Mouse (Mus musculus): Measurements from ENCODE around the gene Glt28d2. TPM values are rescaled to one million over a fixed set of nuclear protein-coding genes. Genes with fewer than 3 reads are reported as not detected.

The Glt28d2 gene
- total and polyA plus RNA-seq, 3 experiments, result 1.9 to 8.5 (median 6.3) TPM

GRCm38 (mm10) chr3:85917600-85917999, 30.3 kb upstream of the Glt28d2 start:
- no peaks in the 10 kb centered on the region for H3K27me3 ChIP-seq (ENCODE audit: control insufficient read depth, insufficient read depth, low read length)
- H3K36me3 ChIP-seq (ENCODE audit: control insufficient read depth, insufficient read depth, low read length), result no peaks in the 10 kb centered on the region
- intact Hi-C loops (cut with DNase I), result loop anchor here (1.0 to 5.0 kb wide), 2 partner anchors 65 to 210 kb away; no protein-coding TSS in a partner anchor
- no peak overlapping the region for H3K27ac ChIP-seq
- 10% methylated on average over 4 of the region's 4 CpGs for WGBS
- H3K4me1 ChIP-seq (ENCODE audit: control insufficient read depth, insufficient read depth, low read length), result no peaks in the 10 kb centered on the region
- H3K4me3 ChIP-seq, result no peak overlapping the region
- TF ChIP-seq CTCF (IDR thresholded peaks at IDR 0.05) (peak; percentile 86), POLR2A (IDR thresholded peaks at IDR 0.05; ENCODE audit: insufficient read depth, low read depth, low read length) (no peak), EP300 (IDR thresholded peaks at IDR 0.05; ENCODE audit: insufficient read depth, low read depth, low read length) (no peak)
- no peaks in the 10 kb centered on the region for H3K79me2 ChIP-seq (replicated peaks; ENCODE audit: control insufficient read depth, insufficient read depth, low read length)
- peak; percentile 20 to 33 for DNase-seq
- H3K9ac ChIP-seq (ENCODE audit: low read depth, low read length), result no peak overlapping the region

- Histone ChIP-seq H3K4me3 (no peak overlapping the region), H3K9ac (ENCODE audit: low read depth, low read length) (no peak overlapping the region), H3K79me2 (replicated peaks; ENCODE audit: control insufficient read depth, insufficient read depth, low read length) (no peaks in the 10 kb centered on the region), H3K4me1 (ENCODE audit: control insufficient read depth, insufficient read depth, low read length) (peaks cover 2% of the 10 kb centered on the region; the same call in 1 of the 2 replicates), H3K27ac (no peak overlapping the region), H3K27me3 (ENCODE audit: control insufficient read depth, insufficient read depth, low read length) (no peaks in the 10 kb centered on the region), H3K36me3 (ENCODE audit: control insufficient read depth, insufficient read depth, low read length) (no peaks in the 10 kb centered on the region)
- no peak for DNase-seq
- 87% methylated on average over 6 of the region's 6 CpGs for WGBS
- no peak for TF ChIP-seq CTCF (IDR thresholded peaks at IDR 0.05)
- TF ChIP-seq EP300 (IDR thresholded peaks at IDR 0.05; ENCODE audit: insufficient read depth, low read depth, low read length), result no peak
- TF ChIP-seq POLR2A (IDR thresholded peaks at IDR 0.05; ENCODE audit: insufficient read depth, low read depth, low read length), result no peak
- intact Hi-C loops (cut with DNase I), result loop anchor here (5.0 kb wide), 1 partner anchor 63 kb away; no protein-coding TSS in a partner anchor
Measured at GRCm38 (mm10) chr3:85914806-85915205, 27.5 kb upstream of the Glt28d2 start.

- no peak for TF ChIP-seq POLR2A (IDR thresholded peaks at IDR 0.05; ENCODE audit: insufficient read depth, low read depth, low read length)
- TF ChIP-seq CTCF (IDR thresholded peaks at IDR 0.05), result no peak
- no peak for TF ChIP-seq EP300 (IDR thresholded peaks at IDR 0.05; ENCODE audit: insufficient read depth, low read depth, low read length)
- no peaks in the 10 kb centered on the region for H3K79me2 ChIP-seq (replicated peaks; ENCODE audit: control insufficient read depth, insufficient read depth, low read length)
- no peaks in the 10 kb centered on the region for H3K27me3 ChIP-seq (ENCODE audit: control insufficient read depth, insufficient read depth, low read length)
- WGBS, result 68% methylated on average over 7 of the region's 7 CpGs
- no peak overlapping the region for H3K9ac ChIP-seq (ENCODE audit: low read depth, low read length)
- H3K4me3 ChIP-seq, result no peak overlapping the region
- H3K4me1 ChIP-seq (ENCODE audit: control insufficient read depth, insufficient read depth, low read length), result peaks cover 2% of the 10 kb centered on the region; the same call in 1 of the 2 replicates
- intact Hi-C loops (cut with DNase I), result no loop called here
- H3K27ac ChIP-seq, result no peak overlapping the region
- H3K36me3 ChIP-seq (ENCODE audit: control insufficient read depth, insufficient read depth, low read length), result no peaks in the 10 kb centered on the region
- DNase-seq, result no peak
Measured at GRCm38 (mm10) chr3:85907136-85907535, 19.8 kb upstream of the Glt28d2 start.

- Histone ChIP-seq H3K36me3 (ENCODE audit: control insufficient read depth, insufficient read depth, low read length) (no peaks in the 10 kb centered on the region), H3K27me3 (ENCODE audit: control insufficient read depth, insufficient read depth, low read length) (no peaks in the 10 kb centered on the region), H3K79me2 (replicated peaks; ENCODE audit: control insufficient read depth, insufficient read depth, low read length) (no peaks in the 10 kb centered on the region), H3K27ac (no peak overlapping the region), H3K4me1 (ENCODE audit: control insufficient read depth, insufficient read depth, low read length) (no peaks in the 10 kb centered on the region), H3K9ac (ENCODE audit: low read depth, low read length) (no peak overlapping the region), H3K4me3 (no peak overlapping the region)
- no peak for DNase-seq
- no peak for TF ChIP-seq EP300 (IDR thresholded peaks at IDR 0.05; ENCODE audit: insufficient read depth, low read depth, low read length)
- no peak for TF ChIP-seq CTCF (IDR thresholded peaks at IDR 0.05)
- no peak for TF ChIP-seq POLR2A (IDR thresholded peaks at IDR 0.05; ENCODE audit: insufficient read depth, low read depth, low read length)
- intact Hi-C loops (cut with DNase I), result no loop called here
Measured at GRCm38 (mm10) chr3:85904371-85904770, 17.1 kb upstream of the Glt28d2 start.

GRCm38 (mm10) chr3:85895020-85895419, 7.7 kb upstream of the Glt28d2 start:
- Histone ChIP-seq H3K4me3 (no peak overlapping the region), H3K36me3 (ENCODE audit: control insufficient read depth, insufficient read depth, low read length) (no peaks in the 10 kb centered on the region), H3K79me2 (replicated peaks; ENCODE audit: control insufficient read depth, insufficient read depth, low read length) (no peaks in the 10 kb centered on the region), H3K27ac (no peak overlapping the region), H3K27me3 (ENCODE audit: control insufficient read depth, insufficient read depth, low read length) (no peaks in the 10 kb centered on the region), H3K4me1 (ENCODE audit: control insufficient read depth, insufficient read depth, low read length) (no peaks in the 10 kb centered on the region), H3K9ac (ENCODE audit: low read depth, low read length) (no peak overlapping the region)
- DNase-seq, result no peak
- WGBS, result 93% methylated on average over 5 of the region's 5 CpGs
- TF ChIP-seq CTCF (IDR thresholded peaks at IDR 0.05) (no peak), EP300 (IDR thresholded peaks at IDR 0.05; ENCODE audit: insufficient read depth, low read depth, low read length) (no peak), POLR2A (IDR thresholded peaks at IDR 0.05; ENCODE audit: insufficient read depth, low read depth, low read length) (no peak)
- intact Hi-C loops (cut with DNase I), result no loop called here

- Histone ChIP-seq H3K36me3 (ENCODE audit: control insufficient read depth, insufficient read depth, low read length) (no peaks in the 10 kb centered on the region), H3K27me3 (ENCODE audit: control insufficient read depth, insufficient read depth, low read length) (no peaks in the 10 kb centered on the region), H3K79me2 (replicated peaks; ENCODE audit: control insufficient read depth, insufficient read depth, low read length) (no peaks in the 10 kb centered on the region), H3K27ac (no peak overlapping the region), H3K4me3 (no peak overlapping the region), H3K4me1 (ENCODE audit: control insufficient read depth, insufficient read depth, low read length) (peaks cover 2% of the 10 kb centered on the region), H3K9ac (ENCODE audit: low read depth, low read length) (no peak overlapping the region)
- no peak for TF ChIP-seq EP300 (IDR thresholded peaks at IDR 0.05; ENCODE audit: insufficient read depth, low read depth, low read length)
- TF ChIP-seq CTCF (IDR thresholded peaks at IDR 0.05), result no peak
- TF ChIP-seq POLR2A (IDR thresholded peaks at IDR 0.05; ENCODE audit: insufficient read depth, low read depth, low read length), result no peak
- no peak for DNase-seq
- intact Hi-C loops (cut with DNase I), result no loop called here
- WGBS, result 31% methylated on average over 1 of the region's 1 CpGs
Measured at GRCm38 (mm10) chr3:85891571-85891970, 4.3 kb upstream of the Glt28d2 start.
